Mouse (Mus musculus) small intestine, adult 2 months (tissue): ENCODE measurements around the gene Cabp2.

Experiments used
- CTCF ChIP-seq: fragments of 200-500 bp; IDR thresholded peaks from 2 replicates; pipeline ENCODE4 v1.5.1; 2012; ENCODE audit warnings: low read depth, mild to moderate bottlenecking, control low read depth, inconsistent platforms, low read length, moderate library complexity, mixed read lengths; ENCODE audit not compliant: insufficient replicate concordance, insufficient read length; ENCODE audit errors: extremely low read depth
- POLR2A ChIP-seq: fragments of 200-500 bp; IDR thresholded peaks from 2 replicates; pipeline ENCODE4 v1.6.1; 2012; ENCODE audit warnings: low read depth, mild to moderate bottlenecking, control low read depth, inconsistent platforms, low read length, moderate library complexity

DNA sequence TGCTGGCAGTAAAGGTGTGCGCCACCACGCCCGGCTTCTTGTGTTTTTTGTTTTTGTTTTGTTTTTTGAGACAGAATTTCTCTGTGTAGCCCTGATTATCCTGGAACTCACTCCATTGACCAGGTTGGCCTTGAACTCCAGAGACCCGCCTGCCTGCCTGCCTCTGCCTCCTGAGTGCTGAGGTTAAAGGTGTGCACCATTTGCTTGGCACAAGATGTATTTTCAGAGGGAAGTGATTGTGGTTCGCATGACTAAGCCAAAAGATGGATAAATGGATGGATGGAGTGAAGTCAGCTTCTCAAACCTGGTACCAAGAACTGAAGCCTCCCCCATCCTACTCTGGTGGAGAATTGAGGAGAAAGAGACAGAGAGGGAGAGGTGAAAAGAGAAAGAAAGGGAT is 26.8 kb upstream of the Cabp2 start:
- TF ChIP-seq CTCF = no peak
- TF ChIP-seq POLR2A = no peak
